Mouse (Mus musculus) testis, adult 2 months (tissue): Measurements from ENCODE around the gene Ppp2r2c.

Experiments
- CTCF ChIP-seq: fragments of 200-500 bp; IDR thresholded peaks from 2 replicates; pipeline ENCODE4 v1.5.1; 2012; ENCODE audit warnings: low read depth, mild to moderate bottlenecking, inconsistent platforms, low read length, moderate library complexity; ENCODE audit not compliant: control insufficient read depth, insufficient read depth, insufficient replicate concordance
- POLR2A ChIP-seq: fragments of 200-500 bp; IDR thresholded peaks from 2 replicates; pipeline ENCODE4 v1.6.1; 2012; ENCODE audit warnings: low read depth, mild to moderate bottlenecking, inconsistent platforms, low read length, moderate library complexity; ENCODE audit not compliant: control insufficient read depth

GRCm38 (mm10) chr5:36861084-36861483 lies 7.2 kb upstream of the Ppp2r2c start:
- TF ChIP-seq CTCF (no peak), POLR2A (no peak)
